Mouse (Mus musculus): Measurements from ENCODE around the gene Ppp1r12c. TPM values are rescaled to one million over a fixed set of nuclear protein-coding genes. Genes with fewer than 3 reads are reported as not detected.

Ppp1r12c gene
- polyA plus RNA-seq, 1 experiment from 2014 or later, result 18.3 TPM

Small RNA genes lying within 50 kb of the gene (microRNA-seq; reads per million reads assigned to microRNA genes)
- not detected for gene Gm24605

Other genes starting within 250 kb of the Ppp1r12c start
- not detected in 2 replicates for gene Ncr1, start 164.0 kb downstream of the Ppp1r12c start, polyA plus RNA-seq (2015; fragmentation: Nextera tagmentation; extraction: Ambion mirVana)
- 0.04 and 0.05 TPM in 2 replicates for gene Gp6, start 103.9 kb downstream of the Ppp1r12c start, polyA plus RNA-seq (2015; fragmentation: Nextera tagmentation; extraction: Ambion mirVana)
- gene Rdh13, start 56.0 kb downstream of the Ppp1r12c start, polyA plus RNA-seq (2015; fragmentation: Nextera tagmentation; extraction: Ambion mirVana), result 43.3 and 43.5 TPM in 2 replicates
- gene Eps8l1, start 41.0 kb downstream of the Ppp1r12c start, polyA plus RNA-seq (2015; fragmentation: Nextera tagmentation; extraction: Ambion mirVana), result 16.3 and 16.5 TPM in 2 replicates
- 3.7 and 15.9 TPM in 2 replicates for gene Tnnt1, start 14.7 kb upstream of the Ppp1r12c start, polyA plus RNA-seq (2015; fragmentation: Nextera tagmentation; extraction: Ambion mirVana)
- gene Tnni3, start 22.5 kb upstream of the Ppp1r12c start, polyA plus RNA-seq (2015; fragmentation: Nextera tagmentation; extraction: Ambion mirVana), result 1.7 and 2.0 TPM in 2 replicates
- 2.8 TPM in 2 replicates for gene Dnaaf3, start 30.8 kb upstream of the Ppp1r12c start, polyA plus RNA-seq (2015; fragmentation: Nextera tagmentation; extraction: Ambion mirVana)
- 119 and 124 TPM in 2 replicates for gene Syt5, start 45.9 kb upstream of the Ppp1r12c start, polyA plus RNA-seq (2015; fragmentation: Nextera tagmentation; extraction: Ambion mirVana)
- 0.91 and 1.1 TPM in 2 replicates for gene Ptprh, start 102.4 kb upstream of the Ppp1r12c start, polyA plus RNA-seq (2015; fragmentation: Nextera tagmentation; extraction: Ambion mirVana)
- 1.9 and 2.0 TPM in 2 replicates for gene Tmem86b, start 129.7 kb upstream of the Ppp1r12c start, polyA plus RNA-seq (2015; fragmentation: Nextera tagmentation; extraction: Ambion mirVana)
- gene Ppp6r1, start 157.3 kb upstream of the Ppp1r12c start, polyA plus RNA-seq (2015; fragmentation: Nextera tagmentation; extraction: Ambion mirVana), result 4.3 and 6.2 TPM in 2 replicates
- 175 and 188 TPM in 2 replicates for gene Hspbp1, start 183.4 kb upstream of the Ppp1r12c start, polyA plus RNA-seq (2015; fragmentation: Nextera tagmentation; extraction: Ambion mirVana)
- 6.8 and 7.1 TPM in 2 replicates for gene Brsk1, start 188.9 kb upstream of the Ppp1r12c start, polyA plus RNA-seq (2015; fragmentation: Nextera tagmentation; extraction: Ambion mirVana)
- gene Tmem150b, start 223.6 kb upstream of the Ppp1r12c start, polyA plus RNA-seq (2015; fragmentation: Nextera tagmentation; extraction: Ambion mirVana), result 0.12 and 0.18 TPM in 2 replicates
- gene Kmt5c, start 238.4 kb upstream of the Ppp1r12c start, polyA plus RNA-seq (2015; fragmentation: Nextera tagmentation; extraction: Ambion mirVana), result 47.4 and 57.4 TPM in 2 replicates